Mouse (Mus musculus): Measurements from ENCODE around the gene Ptcd3.
"Not testable (repeated sequence)": the region's sequence is repeated elsewhere in the genome, so short reads cannot be mapped to it uniquely, and the experiment has no call there.

Ptcd3 gene

GRCm38 (mm10) chr6:71871396-71871795 is 37.2 kb downstream of the Ptcd3 start:
- no peak for DNase-seq (ENCODE audit: low spot score)

DNA sequence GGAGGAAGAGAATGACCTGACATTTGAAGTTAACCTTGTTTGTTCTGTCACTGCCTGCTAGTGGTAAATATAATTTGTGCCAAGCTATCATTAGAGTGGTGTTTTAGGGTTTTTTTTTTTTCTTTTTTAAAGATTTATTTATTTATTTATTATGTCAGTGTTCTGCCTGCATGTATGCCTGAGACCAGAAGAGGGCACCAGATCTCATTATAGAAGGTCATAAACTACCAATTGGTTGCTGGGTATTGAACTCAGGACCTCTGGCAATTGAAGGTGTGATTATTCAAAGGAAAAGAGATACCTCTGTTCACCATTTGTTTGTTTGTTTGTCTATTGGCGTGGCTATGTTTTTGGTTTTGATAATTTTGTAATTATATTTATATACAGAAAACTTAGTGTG is 39.7 kb downstream of the Ptcd3 start:
- DNase-seq (ENCODE audit: low spot score): no peak

DNA sequence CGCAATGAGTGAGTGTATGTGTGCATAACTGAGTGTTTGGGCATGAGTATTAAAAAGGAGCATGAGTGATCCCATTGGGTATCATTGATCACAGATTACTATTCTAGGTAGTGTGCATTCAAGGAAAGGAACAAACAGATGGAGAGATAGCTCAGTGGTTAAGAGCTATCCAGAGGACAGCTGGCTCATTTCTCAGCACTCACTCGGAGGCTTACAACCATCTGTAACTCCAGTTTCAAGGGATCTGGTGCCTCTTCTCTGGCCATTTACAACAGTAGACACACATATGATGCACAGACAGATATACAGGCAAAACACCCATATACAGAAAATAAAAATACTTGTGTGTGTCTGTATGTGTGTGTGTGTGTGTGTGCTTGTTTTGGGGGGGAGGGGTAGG is 40.8 kb downstream of the Ptcd3 start:
- DNase-seq (ENCODE audit: low spot score): no peak

DNA sequence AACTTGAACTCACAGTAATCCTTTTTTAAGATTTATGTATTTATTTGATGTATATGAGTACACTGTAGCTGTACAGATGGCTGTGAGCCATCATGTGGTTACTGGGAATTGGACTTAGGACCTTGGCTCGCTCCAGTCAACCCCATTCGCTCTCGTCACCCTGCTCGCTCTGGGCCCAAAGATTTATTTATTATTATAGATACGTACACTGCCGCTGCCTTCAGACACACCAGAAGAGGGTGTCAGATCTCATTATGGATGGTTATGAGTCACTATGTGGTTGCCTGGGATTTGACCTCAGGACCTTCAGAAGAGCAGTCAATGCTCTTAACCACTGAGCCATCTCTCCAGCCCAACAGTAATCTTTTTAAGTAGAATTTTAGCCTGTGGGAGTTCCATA is 61.6 kb downstream of the Ptcd3 start:
- not testable (repeated sequence) for DNase-seq (ENCODE audit: low spot score)

DNA sequence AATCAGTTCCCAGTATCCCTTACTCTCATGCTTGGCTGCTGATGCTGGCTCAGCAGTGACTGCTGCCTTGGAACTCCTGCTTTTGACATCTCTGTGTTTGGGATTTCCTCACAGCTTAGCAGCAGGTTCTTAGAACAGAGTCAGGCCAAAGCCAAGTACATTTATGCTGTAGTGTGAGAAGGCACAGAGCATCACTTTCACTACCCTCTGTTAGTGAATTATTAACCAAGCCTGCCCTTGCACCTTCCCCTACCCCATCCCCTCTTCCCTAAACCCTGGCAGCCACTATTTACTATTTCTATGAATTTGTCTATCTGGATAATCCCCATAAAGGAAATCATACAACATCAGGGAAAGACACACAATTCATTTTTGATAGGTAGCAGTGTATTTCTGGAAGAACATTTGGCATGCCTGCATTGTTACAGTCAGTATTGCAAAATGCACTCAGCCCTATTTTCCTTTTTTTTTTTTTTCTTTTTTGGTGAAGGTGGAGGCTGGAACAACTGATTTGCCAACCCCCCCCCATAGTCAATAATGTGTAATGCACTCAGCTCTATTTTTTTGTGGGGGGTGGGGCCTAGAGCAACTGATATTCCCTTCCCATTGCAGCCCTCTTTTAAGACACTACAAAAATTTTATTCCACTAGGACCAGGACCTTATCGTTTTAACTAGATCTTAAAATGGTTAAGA is 67.8 kb downstream of the Ptcd3 start:
- DNase-seq (ENCODE audit: low spot score): no peak

- no peak for DNase-seq (ENCODE audit: low spot score)
Measured at GRCm38 (mm10) chr6:71839815-71840214, 68.7 kb downstream of the Ptcd3 start.

GRCm38 (mm10) chr6:71836811-71837210 is 71.7 kb downstream of the Ptcd3 start:
- DNase-seq (ENCODE audit: low spot score): no peak

GRCm38 (mm10) chr6:71831581-71831960 is 77.0 kb downstream of the Ptcd3 start:
- peak; percentile 79 for DNase-seq (ENCODE audit: low spot score)

GRCm38 (mm10) chr6:71830690-71831580 is 77.6 kb downstream of the Ptcd3 start, which contains the start of gene Immt:
Immt (plus strand) TSS chr6:71831331.
- DNase-seq (ENCODE audit: low spot score): peak; percentile 88

Measured in urinary bladder, postnatal 10 days (tissue).